Mouse (Mus musculus): ENCODE data around the gene Pla2g12b. TPM values are rescaled to one million over a fixed set of nuclear protein-coding genes. Genes with fewer than 3 reads are reported as not detected.

Gene Pla2g12b
- polyA plus RNA-seq, 1 experiment from 2014 or later = not detected

Other genes with a start within 250 kb of the Pla2g12b start
- 36.8 and 37.3 TPM in 2 replicates for gene Sept10, start 181.8 kb upstream of the Pla2g12b start, polyA plus RNA-seq (2016; fragmentation: Nextera tagmentation; extraction: Ambion mirVana)
- gene Sowahc, start 181.7 kb upstream of the Pla2g12b start, polyA plus RNA-seq (2016; fragmentation: Nextera tagmentation; extraction: Ambion mirVana) = 12.4 and 12.8 TPM in 2 replicates
- 49.3 and 55.7 TPM in 2 replicates for gene P4ha1, start 80.4 kb upstream of the Pla2g12b start, polyA plus RNA-seq (2016; fragmentation: Nextera tagmentation; extraction: Ambion mirVana)
- 6.0 and 12.1 TPM in 2 replicates for gene Gm10273, start 8.0 kb upstream of the Pla2g12b start, polyA plus RNA-seq (2016; fragmentation: Nextera tagmentation; extraction: Ambion mirVana)
- 0.64 and 0.82 TPM in 2 replicates for gene Oit3, start 38.1 kb downstream of the Pla2g12b start, polyA plus RNA-seq (2016; fragmentation: Nextera tagmentation; extraction: Ambion mirVana)
- gene Gm10322, start 212.4 kb downstream of the Pla2g12b start, polyA plus RNA-seq (2016; fragmentation: Nextera tagmentation; extraction: Ambion mirVana) = not detected in 2 replicates
- 17.4 and 19.4 TPM in 2 replicates for gene Mcu, start 213.0 kb downstream of the Pla2g12b start, polyA plus RNA-seq (2016; fragmentation: Nextera tagmentation; extraction: Ambion mirVana)

Measured in embryonic facial prominence, embryonic 10.5 days (tissue).